Mouse (Mus musculus) 3T3-L1 (cell line): ENCODE results near the gene Fahd1.

ENCODE experiments used
- DNase-seq: peaks from one replicate; pipeline ENCODE4 v3.0.0-alpha.2; 2015; ENCODE audit warnings: low read depth, low spot score

Gene Fahd1

DNA sequence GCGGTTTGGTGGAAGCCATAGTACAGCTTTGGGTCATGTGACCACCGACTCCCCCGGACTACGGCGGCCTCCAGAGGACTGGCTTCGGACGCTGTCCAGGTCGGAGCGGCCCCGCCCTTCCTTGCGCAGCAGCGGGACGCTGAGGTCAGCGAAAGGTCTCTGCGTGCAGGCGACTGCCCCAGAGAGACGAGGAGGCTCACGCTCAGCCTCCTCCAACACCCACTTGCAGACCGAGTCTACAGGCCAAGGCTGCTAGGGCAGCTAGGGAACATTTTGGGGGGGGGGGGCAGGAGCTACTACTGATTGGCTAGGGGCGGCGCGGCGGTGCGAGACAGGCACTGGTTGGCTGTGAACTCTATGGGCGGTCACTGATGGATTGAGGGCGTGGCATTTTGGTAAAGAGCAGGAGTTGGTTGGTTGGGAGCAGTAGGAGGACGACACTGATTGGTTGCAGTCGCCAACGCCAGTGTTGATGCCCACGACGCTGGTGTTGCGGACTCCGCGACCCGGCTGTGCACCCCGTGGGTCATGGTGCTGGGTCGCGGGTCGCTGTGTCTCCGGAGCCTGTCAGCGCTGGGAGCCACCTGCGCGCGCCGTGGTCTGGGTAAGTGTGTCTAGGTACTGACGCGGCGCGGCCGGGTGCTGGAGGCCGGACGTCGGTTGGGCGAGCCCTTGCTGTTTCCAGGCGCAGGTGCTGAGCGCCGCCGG lies at the start of gene Fahd1:
Gene Fahd1 (minus strand): TSS at position 300 of the 708 bp plus-strand sequence.
- DNase-seq: peak; percentile 100

GRCm38 (mm10) chr17:24899153-24899552 lies 49.0 kb upstream of the Fahd1 start:
- no peak for DNase-seq

GRCm38 (mm10) chr17:24898041-24898854 lies 48.1 kb upstream of the Fahd1 start:
- DNase-seq: no peak

GRCm38 (mm10) chr17:24897600-24897999 lies 47.4 kb upstream of the Fahd1 start:
- DNase-seq: no peak

DNA sequence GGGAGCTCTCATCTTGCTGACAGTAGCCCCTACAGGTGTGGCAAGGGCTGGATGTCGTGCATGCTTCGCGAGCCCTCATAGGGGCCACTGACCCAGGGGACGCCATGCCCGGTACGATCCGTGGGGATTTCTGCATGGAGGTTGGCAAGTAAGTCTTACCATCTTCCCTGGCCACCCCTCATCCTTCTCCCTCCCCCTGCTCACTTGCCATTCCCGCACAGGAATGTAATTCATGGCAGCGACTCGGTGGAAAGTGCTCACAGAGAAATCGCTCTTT lies 46.8 kb upstream of the Fahd1 start:
- DNase-seq: no peak

DNA sequence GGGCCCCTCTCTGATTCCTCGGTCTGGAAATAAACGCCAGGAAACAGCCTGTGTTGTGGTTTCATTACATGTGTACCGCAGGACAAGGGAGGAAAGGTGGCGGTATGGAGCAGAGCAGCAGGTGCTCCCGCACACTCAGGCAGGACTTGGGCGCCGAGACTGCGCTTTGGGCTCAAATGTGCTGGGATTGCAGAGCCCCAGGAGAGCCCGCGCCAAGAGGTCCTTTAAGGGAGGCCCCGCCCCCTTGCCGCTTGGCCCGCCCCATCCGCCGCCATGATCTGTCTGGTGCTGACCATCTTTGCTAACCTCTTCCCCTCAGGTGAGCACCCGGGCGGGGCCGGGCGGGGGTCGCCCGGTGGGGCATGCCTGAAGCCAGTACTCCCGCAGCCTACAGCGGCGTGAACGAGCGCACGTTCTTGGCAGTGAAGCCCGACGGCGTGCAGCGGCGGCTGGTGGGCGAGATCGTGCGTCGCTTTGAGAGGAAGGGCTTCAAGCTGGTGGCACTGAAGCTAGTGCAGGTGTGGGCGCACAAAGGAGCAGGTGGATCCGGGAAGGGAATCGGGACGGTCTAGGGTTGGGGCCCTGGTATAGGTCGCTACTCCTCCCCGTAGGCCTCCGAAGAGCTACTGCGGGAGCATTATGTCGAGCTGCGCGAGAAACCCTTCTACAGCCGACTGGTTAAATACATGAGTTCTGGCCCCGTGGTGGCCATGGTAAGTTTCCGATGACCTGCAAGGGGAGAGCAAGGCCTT lies 46.3 kb upstream of the Fahd1 start, which contains the start of gene Nme3:
Gene Nme3 (plus strand): TSS at position 260 of the 752 bp plus-strand sequence.
- DNase-seq: peak; percentile 82

- DNase-seq: no peak
These were observed 45.5 kb upstream of the Fahd1 start for GRCm38 (mm10) chr17:24895571-24896240.

DNA sequence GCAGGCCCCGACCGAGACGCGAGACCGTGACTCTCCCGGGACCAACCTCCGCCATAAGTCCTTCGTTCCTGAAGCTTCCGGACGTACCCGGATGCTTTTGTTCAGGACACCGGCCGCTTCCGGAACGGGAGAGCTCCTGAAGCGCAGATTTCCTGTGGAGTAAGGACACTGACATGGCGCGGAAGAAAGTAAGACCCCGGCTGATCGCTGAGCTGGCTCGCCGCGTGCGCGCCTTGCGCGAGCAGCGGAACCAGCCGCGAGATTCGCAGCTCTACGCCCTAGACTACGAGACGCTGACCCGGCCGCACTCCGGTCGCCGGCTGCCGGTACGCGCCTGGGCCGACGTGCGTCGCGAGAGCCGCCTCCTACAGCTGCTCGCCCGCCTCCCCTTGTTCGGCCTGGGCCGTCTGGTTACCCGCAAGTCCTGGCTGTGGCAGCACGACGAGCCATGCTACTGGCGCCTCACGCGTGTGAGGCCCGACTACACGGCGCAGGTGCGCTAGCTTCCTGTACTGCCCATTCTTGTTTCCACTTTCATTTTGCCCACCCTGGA lies 44.9 kb upstream of the Fahd1 start, which contains the start of the genes Eme2 and Mrps34:
Gene Eme2 (minus strand): TSS at position 93 of the 553 bp plus-strand sequence.
Gene Mrps34 (plus strand): TSS at position 122 of the 553 bp plus-strand sequence.
- DNase-seq: peak; percentile 92

GRCm38 (mm10) chr17:24894061-24894994 lies 44.2 kb upstream of the Fahd1 start:
- DNase-seq: peak; percentile 52

- DNase-seq: no peak
These were observed 43.1 kb upstream of the Fahd1 start for GRCm38 (mm10) chr17:24893276-24893675.

GRCm38 (mm10) chr17:24892785-24893184 lies 42.6 kb upstream of the Fahd1 start:
- no peak for DNase-seq

GRCm38 (mm10) chr17:24891321-24891720 lies 41.2 kb upstream of the Fahd1 start:
- no peak for DNase-seq

DNA sequence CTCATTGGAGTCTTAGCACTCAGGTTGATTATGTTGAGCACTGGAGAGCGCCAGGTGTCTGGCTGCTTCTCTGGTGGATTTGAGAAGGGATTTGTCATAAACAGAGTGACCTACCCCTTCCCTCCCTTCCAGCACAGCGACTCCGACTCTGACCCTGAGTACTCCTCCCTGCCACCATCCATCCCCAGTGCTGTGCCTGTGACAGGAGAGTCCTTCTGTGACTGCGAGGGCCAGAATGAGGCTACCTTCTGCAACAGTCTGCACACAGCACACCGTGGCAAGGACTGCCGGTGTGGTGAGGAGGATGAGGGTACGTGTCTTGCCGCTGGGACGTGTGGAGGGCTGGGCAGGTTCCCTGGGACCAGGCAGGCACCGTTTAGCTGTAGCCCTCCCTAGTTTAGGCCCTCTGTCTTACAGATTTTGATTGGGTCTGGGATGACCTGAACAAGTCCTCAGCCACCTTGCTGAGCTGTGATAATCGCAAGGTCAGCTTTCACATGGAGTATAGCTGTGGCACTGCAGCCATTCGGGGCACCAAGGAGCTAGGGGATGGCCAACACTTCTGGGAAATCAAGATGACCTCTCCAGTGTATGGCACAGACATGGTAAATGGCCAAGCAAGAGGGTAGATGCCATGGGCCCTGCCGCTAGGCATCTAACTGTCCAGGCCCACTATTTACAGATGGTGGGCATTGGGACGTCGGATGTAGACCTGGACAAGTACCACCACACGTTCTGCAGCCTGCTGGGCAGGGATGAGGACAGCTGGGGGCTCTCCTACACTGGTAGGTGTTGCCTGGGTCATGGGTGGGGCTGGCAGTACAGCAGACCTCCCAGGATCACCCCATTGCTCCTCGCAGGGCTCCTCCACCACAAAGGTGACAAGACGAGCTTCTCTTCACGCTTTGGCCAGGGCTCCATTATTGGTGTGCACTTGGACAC lies 40.3 kb upstream of the Fahd1 start:
- no peak for DNase-seq

GRCm38 (mm10) chr17:24888862-24889261 lies 38.7 kb upstream of the Fahd1 start:
- DNase-seq: no peak

- DNase-seq: peak; percentile 65
These were observed 37.3 kb upstream of the Fahd1 start for GRCm38 (mm10) chr17:24887291-24888080.

- DNase-seq: no peak
These were observed 36.7 kb upstream of the Fahd1 start for GRCm38 (mm10) chr17:24886932-24887271.

GRCm38 (mm10) chr17:24886134-24886931 lies 36.2 kb upstream of the Fahd1 start, which contains the start of the genes Nubp2 and Spsb3:
Gene Nubp2, minus strand, starts transcription at chr17:24886349.
Gene Spsb3, plus strand, starts transcription at chr17:24886643.
- DNase-seq: peak; percentile 100
